Mouse (Mus musculus): ENCODE measurements around the gene Ankrd24.
"Not testable (repeated sequence)": the region's sequence is repeated elsewhere in the genome, so short reads cannot be mapped to it uniquely, and the experiment has no call there.

The Ankrd24 gene

DNA sequence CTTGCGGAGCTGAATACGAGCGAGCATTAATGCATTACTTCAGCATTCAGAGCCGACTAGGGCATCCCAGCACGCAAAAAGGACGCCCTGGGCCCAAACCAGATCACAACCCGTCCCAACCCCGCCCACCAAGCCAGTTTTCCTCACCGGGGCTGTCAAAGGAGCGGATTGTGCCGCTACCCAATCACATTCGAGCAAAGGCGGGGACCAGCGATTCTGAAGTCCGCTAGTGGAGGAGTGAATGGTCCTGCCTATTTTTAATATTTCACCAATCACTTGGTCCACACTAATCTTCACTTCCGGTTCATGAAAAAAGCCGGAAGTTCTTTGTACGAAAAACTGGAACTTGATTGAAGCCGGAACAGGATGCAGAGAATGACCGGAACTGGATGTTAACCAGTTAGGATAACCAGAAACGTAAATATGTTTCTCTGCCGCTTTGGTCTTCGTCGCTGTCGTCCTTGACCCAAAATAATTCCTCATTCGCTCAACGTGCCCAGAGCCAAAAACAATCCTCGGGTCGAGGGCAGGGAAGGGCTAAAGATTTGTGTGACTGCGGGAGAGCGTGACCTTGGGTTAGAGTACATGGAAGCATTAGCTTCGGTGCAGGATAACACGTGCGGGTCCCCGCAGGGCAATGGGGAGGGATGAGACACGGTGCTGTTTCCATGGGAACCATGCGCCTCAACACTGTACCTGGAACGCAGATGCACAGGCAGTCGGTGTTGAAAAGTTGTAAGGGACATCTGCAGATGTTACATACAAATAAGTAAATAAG, 22.2 kb upstream of the Ankrd24 start, which contains the start of gene BC025920:
Gene BC025920, plus strand, starts transcription at position 297 of the 778 bp plus-strand sequence.
- DNase-seq, result peak; percentile 92

GRCm38 (mm10) chr10:81608308-81608707, 20.0 kb upstream of the Ankrd24 start:
- no peak for DNase-seq

- DNase-seq, result no peak
Observed at GRCm38 (mm10) chr10:81612779-81613178, 15.6 kb upstream of the Ankrd24 start.

GRCm38 (mm10) chr10:81615486-81615885, 12.9 kb upstream of the Ankrd24 start:
- DNase-seq, result no peak

DNA sequence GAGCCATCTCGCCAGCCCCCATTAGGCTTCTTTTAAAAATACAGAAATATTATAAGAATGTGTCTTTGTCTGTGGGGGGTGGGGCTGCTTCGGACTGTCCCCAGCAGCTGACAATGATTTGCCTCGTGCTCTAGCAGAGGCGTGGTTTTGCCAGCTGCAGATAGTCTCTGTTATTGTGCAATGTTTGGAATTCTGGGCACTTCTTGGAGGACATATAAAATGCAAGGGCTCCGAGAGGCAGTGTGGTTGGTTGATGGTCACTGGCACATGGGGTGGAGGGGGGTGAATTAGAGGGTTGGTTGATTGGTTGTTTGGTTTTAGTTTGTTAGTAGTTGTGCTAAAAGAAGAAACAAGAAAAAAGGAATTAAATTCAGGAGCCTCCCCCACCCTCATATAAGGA, 8.4 kb upstream of the Ankrd24 start:
- DNase-seq, result no peak

DNA sequence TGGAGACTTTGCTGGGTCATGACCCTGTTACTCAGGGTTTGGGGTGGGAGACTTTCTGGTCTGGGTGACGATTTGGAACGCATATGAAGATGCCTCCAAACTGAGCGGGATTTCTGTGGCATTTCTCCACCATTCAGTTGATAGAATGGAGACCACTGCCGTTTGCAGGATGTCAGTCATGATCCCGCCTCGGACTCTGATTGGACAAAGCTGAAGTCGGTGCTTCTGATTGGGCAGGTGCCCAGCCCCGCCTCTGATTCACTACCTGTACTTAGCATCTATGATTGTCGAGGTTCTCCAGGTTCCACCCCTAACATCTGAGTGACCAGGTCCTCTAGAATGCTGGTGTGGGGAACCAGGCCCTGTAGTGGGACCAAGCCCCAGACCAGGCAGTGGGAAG, 7.6 kb upstream of the Ankrd24 start:
- no peak for DNase-seq

GRCm38 (mm10) chr10:81623441-81623840, 4.9 kb upstream of the Ankrd24 start:
- no peak for DNase-seq

- peak; percentile 45 for DNase-seq
Observed at GRCm38 (mm10) chr10:81626101-81626993, 2.0 kb upstream of the Ankrd24 start.

DNA sequence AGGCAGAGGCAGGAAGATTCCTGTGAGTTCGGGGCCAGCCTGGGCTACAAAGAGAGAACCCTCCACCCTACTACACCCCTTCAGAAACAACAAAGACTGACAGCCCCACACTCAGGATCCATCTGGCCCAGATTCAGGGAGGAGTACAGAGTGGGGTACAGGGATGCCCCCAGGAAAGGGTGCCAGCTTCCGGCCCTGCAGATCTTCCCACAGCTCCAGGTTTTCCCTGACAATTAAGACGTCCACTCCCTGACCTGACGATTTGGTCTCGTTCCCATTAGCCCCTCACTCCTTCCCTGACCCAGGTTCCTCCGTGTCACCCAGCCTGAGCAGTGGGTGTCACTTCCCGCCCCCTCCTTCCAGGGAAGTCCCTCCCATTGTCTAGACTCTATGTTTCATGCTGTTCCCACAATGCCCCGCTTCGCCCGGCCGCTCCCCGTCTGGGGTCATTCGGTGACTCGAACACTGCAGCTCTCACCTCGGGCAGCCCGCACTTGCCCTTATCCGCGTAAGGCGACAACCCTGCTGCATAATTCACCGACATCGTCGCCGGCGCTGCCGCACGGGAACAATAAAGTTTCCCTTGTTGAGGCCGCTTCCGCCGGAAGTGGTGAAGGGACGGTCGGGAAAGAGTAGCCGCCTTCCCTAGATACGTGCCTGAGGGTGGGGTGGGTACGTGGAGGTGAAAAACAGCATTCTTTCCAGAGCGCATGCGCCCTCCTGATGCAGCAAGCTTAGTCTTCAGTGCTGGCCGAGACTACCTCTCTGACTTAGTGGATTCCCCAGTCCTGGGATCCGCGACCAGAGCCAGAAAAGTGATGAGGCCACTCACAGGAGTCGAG, 1.1 kb upstream of the Ankrd24 start, which contains the start of gene Sirt6:
Gene Sirt6, minus strand, starts transcription at position 804 of the 842 bp plus-strand sequence.
- peak; percentile 94 for DNase-seq

- DNase-seq, result peak; percentile 60
Observed at GRCm38 (mm10) chr10:81627836-81628220, 512 bp upstream of the Ankrd24 start.

DNA sequence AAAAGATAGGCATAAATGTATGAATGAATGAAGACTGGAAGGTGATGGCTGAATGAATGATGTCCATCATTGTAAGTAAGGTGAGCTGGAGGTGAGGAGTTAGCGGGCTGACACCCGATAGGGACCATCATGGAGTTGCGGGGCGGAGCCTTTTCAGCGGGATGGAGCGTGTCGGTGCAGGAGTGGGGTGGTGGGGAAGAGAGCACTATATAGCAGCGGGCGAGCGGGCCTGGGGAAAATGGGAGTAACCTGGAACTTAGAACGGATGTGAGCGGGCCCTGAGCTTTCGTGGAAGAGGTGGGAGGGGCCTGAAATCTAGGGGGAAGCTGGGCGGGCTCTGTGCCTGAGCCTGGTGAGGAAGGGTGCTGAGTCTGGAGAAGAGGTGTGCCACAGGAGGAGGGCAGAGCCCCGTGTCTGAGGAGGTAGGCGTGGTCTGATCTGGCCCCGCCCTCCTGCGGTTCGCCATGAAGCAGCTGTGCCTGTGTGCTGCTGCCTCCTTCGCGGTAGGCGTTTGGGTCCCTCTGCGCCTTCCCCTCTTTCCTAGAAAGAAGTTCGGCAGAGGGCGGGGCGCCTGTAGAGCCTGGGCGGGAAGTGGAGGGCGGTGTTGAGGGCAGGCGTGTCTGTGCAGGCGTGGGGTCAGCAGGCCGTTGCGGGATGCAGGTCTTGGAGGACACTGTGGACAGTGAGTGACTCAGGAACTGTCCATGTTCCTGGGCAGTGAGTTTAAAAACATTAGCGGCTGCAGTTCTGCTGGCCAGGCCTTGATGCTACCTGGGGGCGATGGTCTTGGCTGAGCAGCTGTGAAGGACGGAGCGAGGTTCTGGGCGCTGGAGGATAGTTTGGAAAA, 5.1 kb downstream of the Ankrd24 start:
- DNase-seq, result peak; percentile 78

- no peak for DNase-seq
Observed at GRCm38 (mm10) chr10:81636338-81636737, 8.0 kb downstream of the Ankrd24 start.

DNA sequence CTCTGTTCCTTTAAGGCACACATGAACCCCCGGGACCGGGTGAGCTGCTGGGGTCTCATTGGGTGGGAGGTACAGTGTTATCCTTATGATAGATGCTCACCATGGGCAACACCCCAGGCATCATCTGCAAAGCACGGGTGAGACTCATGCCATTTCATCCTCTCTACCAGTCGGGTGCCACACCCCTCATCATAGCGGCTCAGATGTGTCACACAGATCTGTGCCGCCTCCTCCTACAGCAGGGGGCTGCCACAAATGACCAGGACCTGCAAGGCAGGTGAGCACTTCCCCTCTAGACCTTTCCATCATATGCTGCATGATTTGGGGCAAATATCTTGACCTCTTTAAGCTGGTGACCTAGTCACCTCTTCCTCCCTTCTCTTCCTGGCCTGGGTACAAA, 9.8 kb downstream of the Ankrd24 start:
- DNase-seq, result no peak

- not testable (repeated sequence) for DNase-seq
Observed at GRCm38 (mm10) chr10:81640825-81641224, 12.5 kb downstream of the Ankrd24 start.

GRCm38 (mm10) chr10:81641566-81641965, 13.2 kb downstream of the Ankrd24 start:
- DNase-seq, result no peak

DNA sequence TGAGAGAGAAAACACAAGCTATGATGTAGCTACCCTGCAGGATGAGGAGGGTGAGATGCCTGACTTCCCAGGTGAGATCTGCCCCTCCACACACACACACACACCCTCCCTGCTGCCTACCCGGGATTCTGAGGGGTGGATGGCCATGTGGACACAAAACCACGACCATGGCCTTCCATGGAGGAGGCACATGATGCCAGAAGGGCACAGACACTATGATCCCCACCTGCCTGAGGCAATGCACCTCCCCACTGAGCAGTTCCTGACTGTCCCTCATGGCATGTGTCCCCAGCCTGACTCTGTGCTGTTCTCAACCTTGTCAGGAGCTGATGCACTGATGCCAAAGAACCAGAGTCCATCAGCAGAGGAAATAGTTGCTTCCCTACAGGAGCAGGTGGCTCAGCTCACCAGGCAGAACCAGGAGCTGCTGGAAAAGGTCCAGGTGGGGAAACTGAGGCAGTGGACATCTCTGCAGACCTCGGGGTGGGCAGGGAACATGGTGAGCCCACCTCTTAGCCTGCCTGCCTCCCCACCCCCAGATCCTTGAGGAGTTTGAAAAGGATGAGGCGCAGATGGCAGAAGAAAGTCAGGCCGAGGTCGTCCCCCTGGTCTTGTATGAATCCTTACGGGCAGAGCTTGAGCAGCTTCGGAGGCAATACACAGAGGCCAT, 13.8 kb downstream of the Ankrd24 start:
- peak; percentile 62 for DNase-seq

GRCm38 (mm10) chr10:81642648-81643448, 14.5 kb downstream of the Ankrd24 start:
- DNase-seq, result no peak

DNA sequence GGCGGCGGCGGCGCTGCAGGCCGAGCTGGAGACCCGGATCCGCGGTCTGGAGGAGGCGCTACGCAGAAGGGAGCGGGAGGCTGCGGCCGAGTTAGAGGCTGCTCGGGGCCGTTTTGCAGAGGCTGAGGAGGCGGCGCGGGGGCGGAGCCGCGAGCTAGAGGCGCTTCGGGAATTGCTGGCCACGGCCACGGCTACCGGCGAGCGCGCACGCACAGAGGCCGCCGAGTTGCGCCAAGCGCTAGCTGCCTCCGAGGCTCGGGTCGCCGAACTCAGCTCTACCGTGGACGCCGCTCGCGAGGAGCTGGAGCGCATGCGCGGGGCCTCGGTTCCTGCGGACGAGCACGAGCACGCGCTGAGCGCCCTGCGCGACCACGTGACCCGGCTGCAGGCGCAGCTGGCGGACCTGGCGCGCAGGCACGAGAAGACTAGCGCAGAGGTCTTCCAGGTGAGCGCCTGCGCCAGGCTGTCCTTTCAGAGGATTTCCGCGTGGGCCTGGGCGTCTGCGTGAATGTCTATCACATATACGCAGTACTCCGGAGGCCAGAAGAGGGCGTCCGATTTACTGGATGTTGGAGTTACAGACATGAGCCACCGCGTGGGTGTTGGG, 15.2 kb downstream of the Ankrd24 start:
- DNase-seq, result peak; percentile 97

GRCm38 (mm10) chr10:81644162-81644561, 15.8 kb downstream of the Ankrd24 start:
- DNase-seq, result no peak

DNA sequence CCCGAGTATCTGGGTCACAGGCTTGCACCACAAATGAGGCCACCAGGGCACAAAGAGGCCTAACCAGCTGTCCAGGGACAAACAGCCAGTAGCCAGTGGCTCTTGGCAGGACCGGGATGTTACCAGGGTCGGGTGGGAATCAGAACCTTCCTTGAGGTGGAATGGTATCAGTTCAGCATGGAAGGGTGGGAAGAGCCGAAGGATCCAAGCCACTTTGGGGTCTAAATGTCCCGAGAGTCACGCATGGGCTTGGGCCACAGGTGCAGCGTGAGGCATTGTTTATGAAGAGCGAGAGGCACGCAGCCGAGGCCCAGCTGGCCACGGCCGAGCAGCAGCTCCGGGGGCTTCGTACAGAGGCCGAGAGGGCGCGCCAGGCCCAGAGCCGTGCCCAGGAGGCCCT, 16.4 kb downstream of the Ankrd24 start:
- no peak for DNase-seq
